Mouse (Mus musculus) heart, postnatal 0 days (tissue): Measurements from ENCODE around the gene Tff2. TPM values are rescaled to one million over a fixed set of nuclear protein-coding genes. Genes with fewer than 3 reads are reported as not detected.

ENCODE experiments used
- ATAC-seq: fragments of 200-750 bp; cut with Nextera tagmentation; 2 replicates; pipeline ENCODE4 v1.8.0; 2017; ENCODE audit warnings: low read depth, moderate number of reproducible peaks, moderate library complexity; ENCODE audit not compliant: insufficient read depth
- DNase-seq: peaks from one replicate; pipeline ENCODE4 v3.0.0-alpha.2; 2016; ENCODE audit warnings: low spot score
- H3K27ac ChIP-seq: fragments of 300-500 bp; sonication (generic); 2 replicates; pipeline ENCODE4 v1.5.1; 2014; ENCODE audit warnings: low read depth, mild to moderate bottlenecking
- H3K27me3 ChIP-seq: fragments of 300-500 bp; sonication (generic); 2 replicates; pipeline ENCODE4 v1.6.1; 2014; ENCODE audit warnings: low read length, mixed read lengths; ENCODE audit not compliant: control insufficient read depth, insufficient read depth
- H3K36me3 ChIP-seq: fragments of 300-500 bp; sonication (generic); replicated peaks from 2 replicates; pipeline ENCODE4 v1.6.1; 2014; ENCODE audit warnings: low read length, mixed read lengths; ENCODE audit not compliant: control insufficient read depth, insufficient read depth
- H3K4me1 ChIP-seq: fragments of 300-500 bp; sonication (generic); 2 replicates; pipeline ENCODE4 v1.6.1; 2014; ENCODE audit warnings: antibody characterized with exemption; ENCODE audit not compliant: control insufficient read depth, insufficient read depth
- H3K4me2 ChIP-seq: fragments of 300-500 bp; sonication (generic); 2 replicates; pipeline ENCODE4 v1.6.1; 2014; ENCODE audit warnings: low read depth, mild to moderate bottlenecking, low read length, moderate library complexity
- H3K4me3 ChIP-seq: fragments of 300-500 bp; sonication (generic); 2 replicates; pipeline ENCODE4 v1.5.1; 2014; ENCODE audit warnings: low read depth, low read length
- H3K9ac ChIP-seq: fragments of 300-500 bp; sonication (generic); replicated peaks from 2 replicates; pipeline ENCODE4 v1.6.1; 2014; ENCODE audit warnings: low read depth, low read length, mixed read lengths
- H3K9me3 ChIP-seq: fragments of 300-500 bp; sonication (generic); replicated peaks from 2 replicates; pipeline ENCODE4 v1.6.1; 2016; ENCODE audit warnings: low read length; ENCODE audit not compliant: control insufficient read depth
- CTCF ChIP-seq: IDR thresholded peaks from 2 replicates; pipeline ENCODE4 v1.5.1; 2016; ENCODE audit warnings: antibody characterized with exemption, control low read depth, low read depth
- EP300 ChIP-seq: IDR thresholded peaks from 2 replicates; pipeline ENCODE4 v1.6.1; 2016; ENCODE audit warnings: antibody characterized with exemption, low read depth
- WGBS: fragments of 180-500 bp; shearing (Covaris S2); extraction: QIAGEN DNeasy Blood & Tissue Kit; methylation state at CpG from one replicate; pipeline ENCODE4 v1.1.7; 2014; 5-methylcytosine and 5-hydroxymethylcytosine counted together
- polyA plus RNA-seq: library from polyadenylated mRNA; unstranded; fragments of >200 nt; fragmentation: Nextera tagmentation; extraction: Ambion mirVana; gene quantifications from 2 replicates; pipeline ENCODE4 v1.2.1, GENCODE M21; 2015
- total RNA-seq: library from RNA; depleted of rRNA; stranded (reverse); fragments of >200 nt; gene quantifications from 2 replicates; pipeline ENCODE4 v1.2.3, GENCODE M21; 2014; ENCODE audit warnings: low replicate concordance

Gene Tff2
- total and polyA plus RNA-seq, 2 experiments from 2014 or later: not detected

DNA sequence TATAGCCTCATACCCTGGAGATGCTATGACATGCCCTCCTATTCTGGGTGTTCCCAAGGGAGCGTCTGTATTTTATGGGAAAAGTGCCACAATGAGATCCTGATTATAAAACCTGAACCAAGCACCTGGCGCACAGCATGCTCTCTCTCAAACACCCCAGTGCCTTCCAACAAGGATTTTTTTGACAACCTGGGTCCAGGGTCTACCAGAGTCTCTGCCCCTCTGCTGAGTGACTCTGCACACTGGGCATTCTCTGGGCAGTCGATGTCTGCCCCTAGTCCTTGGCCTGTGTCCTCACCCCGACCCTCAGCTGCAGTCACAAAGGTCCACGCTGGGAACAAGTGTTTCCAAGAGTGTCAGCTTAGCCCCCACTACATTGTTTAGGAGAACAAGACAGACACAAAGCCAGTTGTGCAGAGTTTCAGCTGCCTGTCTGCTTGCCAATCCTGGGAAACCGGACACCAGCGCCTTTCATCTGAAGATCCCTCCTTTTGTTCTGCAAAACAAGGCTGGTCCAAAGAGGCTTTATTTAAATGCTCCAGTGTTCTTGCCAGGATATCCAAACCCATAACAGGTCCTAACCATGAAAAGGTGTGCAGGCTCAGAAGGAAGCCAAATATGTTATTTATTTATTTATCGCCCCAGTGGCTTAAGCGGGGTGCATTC lies 30.8 kb downstream of the Tff2 start:
- H3K27ac ChIP-seq: no peak overlapping the region
- H3K9ac ChIP-seq: no peak overlapping the region
- H3K36me3 ChIP-seq: peaks cover 64% of the 10 kb centered on the region
- no peak for ATAC-seq
- WGBS: 73% methylated on average over 9 of the region's 9 CpGs
- no peak for TF ChIP-seq CTCF
- TF ChIP-seq EP300: no peak
- H3K9me3 ChIP-seq: no peaks in the 10 kb centered on the region
- H3K27me3 ChIP-seq: no peaks in the 10 kb centered on the region
- no peak for DNase-seq
- H3K4me2 ChIP-seq: no peak overlapping the region
- no peak overlapping the region for H3K4me3 ChIP-seq
- H3K4me1 ChIP-seq: no peaks in the 10 kb centered on the region

DNA sequence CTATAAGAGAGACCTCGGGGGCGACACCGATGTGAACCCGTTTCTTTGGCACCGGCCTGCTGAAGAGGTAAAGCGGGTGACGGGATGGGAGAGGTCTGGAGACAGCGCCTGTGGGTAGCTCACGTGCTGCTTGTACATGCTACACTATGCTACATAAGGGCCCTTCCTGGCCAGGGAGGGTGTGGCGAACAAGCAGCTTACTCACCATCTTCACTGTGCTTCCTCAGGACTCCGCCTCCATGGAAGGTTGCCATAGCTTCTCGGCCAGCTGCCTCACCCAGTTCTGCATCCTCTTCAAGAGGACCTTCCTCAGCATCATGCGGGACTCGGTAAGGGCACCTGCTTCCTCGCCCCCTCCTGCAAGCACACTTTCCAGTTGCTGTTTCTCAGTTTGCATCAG lies 35.7 kb downstream of the Tff2 start:
- no peak overlapping the region for H3K27ac ChIP-seq
- no peaks in the 10 kb centered on the region for H3K4me1 ChIP-seq
- H3K36me3 ChIP-seq: peaks cover 50% of the 10 kb centered on the region
- DNase-seq: no peak
- no peak for TF ChIP-seq EP300
- no peak for TF ChIP-seq CTCF
- H3K27me3 ChIP-seq: no peaks in the 10 kb centered on the region
- no peak overlapping the region for H3K4me3 ChIP-seq
- ATAC-seq: no peak
- no peaks in the 10 kb centered on the region for H3K9me3 ChIP-seq
- H3K9ac ChIP-seq: no peak overlapping the region
- H3K4me2 ChIP-seq: no peak overlapping the region
- 90% methylated on average over 15 of the region's 15 CpGs for WGBS

DNA sequence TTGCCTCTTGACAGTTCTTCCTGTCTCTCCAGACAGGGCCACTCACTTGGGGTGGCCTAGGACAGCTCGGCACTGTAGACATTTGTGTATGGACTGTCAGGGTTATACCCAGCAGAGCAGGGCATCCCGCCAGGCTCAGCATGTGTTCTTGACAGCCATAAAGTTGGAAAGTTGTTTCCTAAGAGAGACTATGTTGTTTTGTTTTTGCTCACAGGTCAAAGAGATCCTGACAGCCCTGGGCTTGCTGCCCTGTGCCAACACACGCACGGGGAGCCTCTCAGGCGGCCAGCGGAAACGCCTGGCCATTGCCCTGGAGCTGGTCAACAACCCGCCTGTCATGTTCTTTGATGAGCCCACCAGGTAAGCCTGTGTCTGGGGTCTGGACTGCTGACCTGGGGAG lies 40.3 kb downstream of the Tff2 start:
- Histone ChIP-seq H3K4me1 (no peaks in the 10 kb centered on the region), H3K4me2 (no peak overlapping the region), H3K27ac (no peak overlapping the region), H3K27me3 (no peaks in the 10 kb centered on the region), H3K9me3 (no peaks in the 10 kb centered on the region), H3K36me3 (peaks cover 8% of the 10 kb centered on the region; the same call in 1 of the 2 replicates), H3K9ac (no peak overlapping the region), H3K4me3 (no peak overlapping the region)
- WGBS: 86% methylated on average over 8 of the region's 8 CpGs
- DNase-seq (no peak), ATAC-seq (no peak)
- TF ChIP-seq EP300 (no peak), CTCF (no peak)

DNA sequence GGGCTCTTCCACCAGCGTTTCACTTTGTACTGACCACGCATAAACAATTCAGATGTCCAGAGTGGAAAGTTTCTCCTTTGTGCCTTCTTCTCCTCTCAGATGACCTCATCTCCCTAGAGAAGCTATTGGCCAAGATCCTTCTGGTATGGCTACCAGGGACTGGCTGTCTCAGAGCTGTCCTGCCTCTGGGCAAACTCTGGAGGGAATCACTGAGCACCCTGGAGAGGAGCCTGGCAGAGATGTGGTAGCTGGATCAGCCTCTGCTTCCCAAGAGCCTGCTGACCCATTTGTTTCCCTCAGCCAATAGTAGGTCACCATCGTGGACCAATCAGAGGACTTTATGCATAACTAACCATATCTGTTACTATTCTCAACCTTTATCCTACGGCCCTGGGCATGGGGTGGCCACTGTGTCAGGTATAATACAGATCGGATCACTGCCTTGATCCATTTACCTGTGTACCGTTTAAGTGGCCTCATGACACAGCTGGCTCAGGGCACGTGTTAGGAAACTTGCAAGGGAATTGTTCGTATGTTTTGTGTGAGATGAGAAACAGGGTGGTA lies 41.0 kb downstream of the Tff2 start:
- no peak overlapping the region for H3K4me2 ChIP-seq
- no peak for DNase-seq
- no peaks in the 10 kb centered on the region for H3K27me3 ChIP-seq
- H3K27ac ChIP-seq: no peak overlapping the region
- TF ChIP-seq CTCF (no peak), EP300 (no peak)
- H3K4me1 ChIP-seq: no peaks in the 10 kb centered on the region
- no peak for ATAC-seq
- no peak overlapping the region for H3K4me3 ChIP-seq
- no peaks in the 10 kb centered on the region for H3K9me3 ChIP-seq
- WGBS: 81% methylated on average over 8 of the region's 8 CpGs
- H3K9ac ChIP-seq: no peak overlapping the region
- H3K36me3 ChIP-seq: peaks cover under 1% of the 10 kb centered on the region; the same call in 1 of the 2 replicates

DNA sequence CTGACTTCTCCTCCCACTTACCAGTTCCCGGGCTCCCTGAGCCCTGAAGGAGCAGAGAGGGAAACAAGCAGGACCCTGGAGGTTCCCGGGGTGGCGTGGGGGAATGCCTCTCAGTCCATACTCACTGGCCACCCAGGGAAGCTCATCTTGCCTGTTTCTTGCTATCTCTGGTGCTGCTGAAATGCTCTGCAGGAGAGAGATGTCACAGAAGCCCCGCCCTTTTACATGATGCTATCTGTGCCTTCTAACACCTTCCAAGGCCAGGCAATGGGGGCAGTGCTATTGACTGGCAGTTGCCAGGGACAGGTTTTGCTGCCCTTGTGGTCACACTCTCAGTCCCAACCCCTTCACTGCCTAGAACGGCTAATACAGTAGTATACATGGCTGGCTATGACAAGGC lies 45.3 kb downstream of the Tff2 start:
- Histone ChIP-seq H3K9me3 (no peaks in the 10 kb centered on the region), H3K27me3 (no peaks in the 10 kb centered on the region), H3K4me2 (no peak overlapping the region), H3K9ac (no peak overlapping the region), H3K4me3 (no peak overlapping the region), H3K36me3 (peaks cover 5% of the 10 kb centered on the region), H3K27ac (no peak overlapping the region), H3K4me1 (no peaks in the 10 kb centered on the region)
- WGBS: 56% methylated on average over 5 of the region's 5 CpGs
- TF ChIP-seq CTCF (no peak), EP300 (no peak)
- no peak for ATAC-seq
- DNase-seq: no peak

DNA sequence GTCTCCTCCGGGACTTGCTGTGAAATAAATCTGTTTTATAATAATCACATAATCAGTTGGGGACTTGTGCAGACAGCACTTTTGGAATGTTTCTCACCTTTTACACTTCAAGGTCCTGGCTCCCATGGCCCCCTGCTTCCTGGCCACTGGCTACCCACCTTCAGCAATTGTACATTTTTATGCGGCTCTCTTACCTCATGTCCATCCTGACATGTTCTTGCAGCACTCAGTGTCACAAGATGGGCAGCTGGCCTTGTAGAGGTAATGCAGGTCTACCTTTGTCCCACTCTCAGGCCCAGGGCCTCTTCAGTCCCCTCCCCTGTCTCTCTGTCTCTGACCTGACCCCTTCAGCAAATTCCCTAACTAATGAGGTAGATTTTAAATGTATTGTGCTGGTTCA lies 47.2 kb downstream of the Tff2 start:
- Histone ChIP-seq H3K9me3 (no peaks in the 10 kb centered on the region), H3K27ac (no peak overlapping the region), H3K4me2 (no peak overlapping the region), H3K36me3 (peaks cover 5% of the 10 kb centered on the region), H3K27me3 (no peaks in the 10 kb centered on the region), H3K9ac (no peak overlapping the region), H3K4me3 (no peak overlapping the region), H3K4me1 (no peaks in the 10 kb centered on the region)
- 96% methylated on average over 2 of the region's 2 CpGs for WGBS
- no peak for ATAC-seq
- DNase-seq: no peak
- TF ChIP-seq CTCF (no peak), EP300 (no peak)
